Mouse (Mus musculus): ENCODE measurements at regions not wholly inside any gene's neighbourhood (a gene's known extent, or its start where the extent isn't known, plus 50 kb on each side); places are given as distances from the start of the nearest gene placed in this dataset.

DNA sequence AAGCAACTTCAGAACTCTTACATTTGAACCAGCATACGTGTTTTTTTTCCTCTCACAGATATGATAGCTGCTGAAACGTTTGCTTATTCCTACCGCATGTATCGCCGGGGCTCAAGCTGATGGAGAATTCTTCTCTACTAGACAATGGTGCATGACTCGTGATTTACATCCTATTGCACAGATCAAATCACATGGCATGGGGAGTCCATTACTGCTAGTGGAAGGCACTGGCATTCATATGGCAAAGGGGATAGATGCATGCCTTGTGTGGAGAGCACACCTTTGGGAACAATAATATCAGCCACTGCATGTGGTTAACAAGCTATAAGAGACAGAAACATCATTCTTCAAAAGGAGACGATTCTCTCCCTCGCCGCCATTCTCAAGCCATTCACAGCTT lies 108.4 kb upstream of the Samsn1 start:
- H3K9me3 ChIP-seq: no peaks in the 10 kb centered on the region
- no peaks in the 10 kb centered on the region; the same call in 1 of the 2 replicates for H3K4me1 ChIP-seq
- TF ChIP-seq FLI1 (IDR thresholded peaks at IDR 0.05; ENCODE audit: low read length) (no peak), GATA1 (IDR thresholded peaks at IDR 0.05; ENCODE audit: borderline replicate concordance, low read length) (no peak)
- no peaks in the 10 kb centered on the region for H3K27me3 ChIP-seq (replicated peaks)
- H3K4me3 ChIP-seq (replicated peaks): no peak overlapping the region
- H3K36me3 ChIP-seq (replicated peaks; ENCODE audit: low read length): no peaks in the 10 kb centered on the region

DNA sequence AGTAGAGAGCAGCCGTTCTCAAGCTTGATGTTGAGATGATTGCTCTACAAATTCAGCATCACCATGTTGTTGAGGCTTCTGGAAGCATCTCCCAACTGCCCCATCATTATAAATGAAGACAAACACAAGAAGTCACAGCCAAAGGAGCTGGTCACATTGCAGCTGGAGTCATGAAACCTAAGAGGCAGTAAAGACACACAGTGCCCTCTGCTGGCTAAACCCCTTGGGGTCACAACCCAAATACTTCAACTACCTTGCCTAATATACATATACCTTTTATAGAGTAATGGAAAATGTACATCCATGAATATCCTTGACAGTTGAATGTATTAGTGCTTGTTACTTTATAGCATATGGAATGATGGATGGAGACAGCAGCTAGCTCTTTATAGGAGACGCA lies 107.9 kb upstream of the Samsn1 start:
- Histone ChIP-seq H3K36me3 (replicated peaks; ENCODE audit: low read length) (no peaks in the 10 kb centered on the region), H3K4me3 (replicated peaks) (no peak overlapping the region), H3K4me1 (no peaks in the 10 kb centered on the region; the same call in 1 of the 2 replicates), H3K27me3 (replicated peaks) (no peaks in the 10 kb centered on the region), H3K9me3 (no peaks in the 10 kb centered on the region)
- TF ChIP-seq GATA1 (IDR thresholded peaks at IDR 0.05; ENCODE audit: borderline replicate concordance, low read length) (no peak), FLI1 (IDR thresholded peaks at IDR 0.05; ENCODE audit: low read length) (no peak)

DNA sequence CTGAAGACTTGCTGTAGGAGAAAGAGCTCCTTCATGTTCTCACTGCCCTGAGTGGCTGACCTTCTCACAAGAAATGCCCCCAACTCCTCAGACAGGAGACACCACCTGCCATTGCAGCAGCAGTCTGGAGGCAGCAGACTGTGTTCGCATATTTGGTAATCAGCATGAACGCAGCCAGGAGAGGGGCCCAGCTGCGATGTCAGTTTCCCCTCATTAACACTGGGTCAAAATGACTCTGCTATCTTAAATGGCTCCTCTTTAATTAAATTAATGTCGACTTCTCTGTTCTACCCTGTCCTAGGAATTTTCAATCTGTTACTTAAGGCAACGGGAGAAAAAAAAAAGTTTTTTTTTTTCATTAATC lies 100.9 kb upstream of the Samsn1 start:
- H3K4me3 ChIP-seq (replicated peaks): no peak overlapping the region
- H3K9me3 ChIP-seq: no peaks in the 10 kb centered on the region
- H3K27me3 ChIP-seq (replicated peaks): no peaks in the 10 kb centered on the region
- no peaks in the 10 kb centered on the region for H3K36me3 ChIP-seq (replicated peaks; ENCODE audit: low read length)
- TF ChIP-seq FLI1 (IDR thresholded peaks at IDR 0.05; ENCODE audit: low read length) (no peak), GATA1 (IDR thresholded peaks at IDR 0.05; ENCODE audit: borderline replicate concordance, low read length) (no peak)
- peaks cover 19% of the 10 kb centered on the region for H3K4me1 ChIP-seq

DNA sequence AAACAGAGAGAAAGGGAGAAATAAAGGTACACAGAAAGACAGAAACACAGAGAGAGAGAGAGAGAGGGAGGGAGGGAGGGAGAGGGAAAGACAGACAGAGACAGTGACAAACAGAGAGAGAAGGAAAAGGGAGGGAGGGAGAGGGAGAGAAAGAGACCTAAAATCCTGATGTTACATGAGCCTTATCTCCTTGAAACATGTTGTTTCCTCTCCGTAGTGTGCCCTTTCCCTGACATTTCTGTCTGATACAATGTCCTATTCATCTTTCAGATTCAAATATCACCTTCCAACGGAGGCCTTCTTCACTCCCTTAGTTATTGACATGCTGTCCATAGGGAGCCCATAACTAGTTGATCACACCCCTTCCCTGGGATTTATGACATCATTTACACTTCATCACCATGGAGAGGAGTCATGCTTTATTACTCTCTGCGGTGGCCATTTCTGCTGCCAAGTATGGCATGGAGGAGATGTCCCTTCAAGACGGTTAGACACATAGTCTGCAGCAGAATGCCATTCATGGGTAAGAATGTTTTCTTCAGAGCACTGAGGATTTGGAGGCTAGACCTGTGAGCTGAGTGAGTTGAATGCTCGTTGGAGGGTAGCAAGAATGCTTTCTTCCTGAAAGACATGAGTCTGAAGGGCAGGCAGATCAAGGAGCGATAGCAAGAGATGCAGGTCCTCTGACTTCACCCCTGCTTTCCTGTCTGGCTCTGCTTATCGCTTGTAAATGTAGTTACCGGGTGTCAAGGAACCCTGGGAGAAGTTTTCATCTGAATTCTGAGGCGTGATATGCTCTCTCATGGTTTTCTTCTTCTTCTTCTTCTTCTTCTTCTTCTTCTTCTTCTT lies 100.3 kb upstream of the Samsn1 start:
- Histone ChIP-seq H3K27me3 (replicated peaks) (no peaks in the 10 kb centered on the region), H3K4me1 (peaks cover 19% of the 10 kb centered on the region), H3K36me3 (replicated peaks; ENCODE audit: low read length) (no peaks in the 10 kb centered on the region), H3K4me3 (replicated peaks) (no peak overlapping the region), H3K9me3 (no peaks in the 10 kb centered on the region)
- no peak for TF ChIP-seq GATA1 (IDR thresholded peaks at IDR 0.05; ENCODE audit: borderline replicate concordance, low read length)
- TF ChIP-seq FLI1 (IDR thresholded peaks at IDR 0.05; ENCODE audit: low read length): no peak

DNA sequence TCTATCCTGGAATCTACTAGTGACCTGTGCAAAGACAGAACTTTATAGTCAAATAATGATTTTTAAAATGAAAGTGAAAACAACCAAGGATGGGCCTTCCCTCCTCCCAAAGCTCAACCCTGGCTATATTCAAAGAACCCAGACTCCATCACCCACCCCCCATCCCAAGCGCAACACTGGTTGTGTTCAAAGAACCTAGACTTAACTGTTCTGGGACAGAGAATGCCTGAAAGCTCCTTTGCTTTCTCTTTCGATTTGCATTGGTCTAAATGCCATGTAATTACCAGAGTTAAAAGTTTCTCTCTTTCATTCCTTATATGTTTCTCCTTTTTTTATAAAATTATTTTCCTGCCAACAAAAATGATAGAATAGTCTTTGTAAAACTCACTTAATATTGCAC lies 98.6 kb upstream of the Samsn1 start:
- Histone ChIP-seq H3K4me3 (replicated peaks) (no peak overlapping the region), H3K4me1 (peaks cover 19% of the 10 kb centered on the region), H3K27me3 (replicated peaks) (no peaks in the 10 kb centered on the region), H3K9me3 (no peaks in the 10 kb centered on the region), H3K36me3 (replicated peaks; ENCODE audit: low read length) (no peaks in the 10 kb centered on the region)
- TF ChIP-seq GATA1 (IDR thresholded peaks at IDR 0.05; ENCODE audit: borderline replicate concordance, low read length) (no peak), FLI1 (IDR thresholded peaks at IDR 0.05; ENCODE audit: low read length) (no peak)

DNA sequence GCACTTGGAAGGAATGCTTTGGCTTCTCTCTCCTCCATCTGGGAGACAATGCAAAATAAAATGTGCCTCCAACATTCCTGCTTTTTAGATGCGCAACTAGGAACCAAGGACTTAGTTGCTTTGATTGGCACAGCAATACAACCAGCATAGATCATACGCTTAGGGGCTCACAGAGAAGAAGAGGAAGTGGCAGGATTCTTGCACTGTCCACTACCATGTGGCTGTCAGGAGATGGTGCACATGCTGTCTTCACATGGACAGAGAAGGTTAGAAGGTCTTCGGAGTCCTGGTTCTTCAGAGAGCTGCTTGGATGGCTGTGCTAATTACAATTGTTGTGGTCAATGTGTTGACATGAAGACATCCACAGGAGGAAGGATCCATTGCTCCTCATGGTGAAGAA lies 88.3 kb upstream of the Samsn1 start:
- Histone ChIP-seq H3K27me3 (replicated peaks) (no peaks in the 10 kb centered on the region), H3K9me3 (no peaks in the 10 kb centered on the region), H3K4me3 (replicated peaks) (no peak overlapping the region), H3K36me3 (replicated peaks; ENCODE audit: low read length) (no peaks in the 10 kb centered on the region), H3K4me1 (peaks cover 11% of the 10 kb centered on the region)
- TF ChIP-seq FLI1 (IDR thresholded peaks at IDR 0.05; ENCODE audit: low read length) (no peak), GATA1 (IDR thresholded peaks at IDR 0.05; ENCODE audit: borderline replicate concordance, low read length) (no peak)

DNA sequence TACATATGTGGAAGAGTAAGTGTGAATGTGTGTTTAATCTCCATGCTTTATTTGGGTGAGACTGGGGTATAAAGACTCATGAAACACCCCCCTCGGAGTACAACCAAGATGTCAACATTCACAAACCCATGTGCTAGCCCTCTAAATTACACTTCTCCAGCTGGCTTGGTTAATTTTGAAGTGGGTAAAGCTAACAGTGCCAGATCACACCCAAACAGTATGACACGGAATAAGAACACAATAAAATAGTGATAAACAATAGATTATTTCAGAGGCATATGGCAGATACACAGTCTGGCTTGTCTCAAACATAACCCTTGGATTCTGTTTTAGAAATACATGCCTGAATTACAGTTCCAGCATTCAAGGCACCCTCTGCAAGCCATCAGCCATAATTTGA lies 86.4 kb upstream of the Samsn1 start:
- no peaks in the 10 kb centered on the region for H3K36me3 ChIP-seq (replicated peaks; ENCODE audit: low read length)
- peaks cover 11% of the 10 kb centered on the region for H3K4me1 ChIP-seq
- H3K9me3 ChIP-seq: no peaks in the 10 kb centered on the region
- no peak overlapping the region for H3K4me3 ChIP-seq (replicated peaks)
- H3K27me3 ChIP-seq (replicated peaks): no peaks in the 10 kb centered on the region
- no peak for TF ChIP-seq GATA1 (IDR thresholded peaks at IDR 0.05; ENCODE audit: borderline replicate concordance, low read length)
- no peak for TF ChIP-seq FLI1 (IDR thresholded peaks at IDR 0.05; ENCODE audit: low read length)

DNA sequence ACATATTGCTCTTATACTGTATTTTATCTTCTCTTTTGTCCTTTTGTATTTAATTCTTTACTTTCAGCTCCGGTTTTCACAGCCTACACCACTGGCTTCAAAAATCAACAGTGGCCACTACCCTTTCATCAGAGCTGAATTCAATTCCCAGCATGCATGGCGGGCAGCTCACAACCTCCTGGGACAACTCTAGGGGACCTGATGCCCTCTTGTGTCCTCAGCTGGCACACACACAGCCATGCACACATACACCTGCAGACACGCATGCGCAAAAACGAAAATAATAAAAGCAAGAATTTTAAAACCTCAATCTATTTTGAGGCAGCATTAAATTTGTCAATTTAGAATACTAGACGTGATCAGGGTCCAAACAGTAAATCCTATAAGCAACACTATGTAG lies 82.6 kb upstream of the Samsn1 start:
- no peaks in the 10 kb centered on the region for H3K9me3 ChIP-seq
- H3K36me3 ChIP-seq (replicated peaks; ENCODE audit: low read length): no peaks in the 10 kb centered on the region
- H3K4me1 ChIP-seq: no peaks in the 10 kb centered on the region
- TF ChIP-seq GATA1 (IDR thresholded peaks at IDR 0.05; ENCODE audit: borderline replicate concordance, low read length) (no peak), FLI1 (IDR thresholded peaks at IDR 0.05; ENCODE audit: low read length) (no peak)
- no peaks in the 10 kb centered on the region for H3K27me3 ChIP-seq (replicated peaks)
- H3K4me3 ChIP-seq (replicated peaks): no peak overlapping the region

DNA sequence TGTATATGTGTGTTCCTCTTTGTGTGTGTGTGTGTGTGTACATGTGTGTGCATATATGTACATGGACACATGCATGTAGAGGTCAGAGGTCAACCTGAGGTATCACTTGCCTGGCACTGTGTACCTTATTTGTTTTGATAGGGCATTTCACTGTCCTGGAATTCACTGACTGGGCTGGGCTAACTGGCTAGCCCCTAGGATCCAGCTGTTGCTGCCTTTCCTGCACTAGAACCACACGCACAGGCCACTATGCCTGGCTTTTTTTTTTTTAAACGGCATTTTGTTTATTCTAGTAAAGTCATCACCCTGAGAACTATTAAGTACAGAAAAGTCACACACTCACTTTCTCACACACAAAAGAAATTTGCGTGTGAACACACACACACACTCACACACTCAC lies 79.7 kb upstream of the Samsn1 start:
- H3K4me1 ChIP-seq: no peaks in the 10 kb centered on the region
- H3K36me3 ChIP-seq (replicated peaks; ENCODE audit: low read length): no peaks in the 10 kb centered on the region
- H3K9me3 ChIP-seq: no peaks in the 10 kb centered on the region
- no peaks in the 10 kb centered on the region for H3K27me3 ChIP-seq (replicated peaks)
- H3K4me3 ChIP-seq (replicated peaks): no peak overlapping the region
- TF ChIP-seq GATA1 (IDR thresholded peaks at IDR 0.05; ENCODE audit: borderline replicate concordance, low read length): no peak
- TF ChIP-seq FLI1 (IDR thresholded peaks at IDR 0.05; ENCODE audit: low read length): no peak

DNA sequence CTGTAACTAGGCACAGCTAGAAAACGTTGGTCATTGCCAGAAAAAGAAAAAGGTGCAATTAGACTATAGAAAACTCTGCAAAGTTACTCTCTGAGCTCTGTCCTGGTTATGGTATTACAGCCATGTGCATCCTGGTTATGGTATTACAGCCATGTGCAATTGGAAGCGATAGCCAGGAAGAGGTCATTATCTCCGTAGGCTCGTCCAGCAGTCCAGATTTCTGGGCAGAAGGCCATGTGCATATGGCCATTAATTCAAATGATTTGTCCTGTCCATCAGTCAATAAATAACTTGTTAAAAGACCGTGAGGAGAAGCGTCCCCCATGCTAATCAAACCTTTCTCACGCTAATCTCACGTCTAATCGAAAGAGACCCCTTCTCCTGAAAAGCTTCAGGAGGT lies 75.7 kb upstream of the Samsn1 start:
- TF ChIP-seq GATA1 (IDR thresholded peaks at IDR 0.05; ENCODE audit: borderline replicate concordance, low read length) (no peak), FLI1 (IDR thresholded peaks at IDR 0.05; ENCODE audit: low read length) (no peak)

More for the DNA sequence above, 75.7 kb upstream of the Samsn1 start:
- Histone ChIP-seq H3K4me1 (no peaks in the 10 kb centered on the region), H3K27me3 (replicated peaks) (no peaks in the 10 kb centered on the region), H3K36me3 (replicated peaks; ENCODE audit: low read length) (no peaks in the 10 kb centered on the region), H3K9me3 (no peaks in the 10 kb centered on the region), H3K4me3 (replicated peaks) (no peak overlapping the region)
